Mouse (Mus musculus): ENCODE results near the gene Fbln2. TPM values are rescaled to one million over a fixed set of nuclear protein-coding genes. Genes with fewer than 3 reads are reported as not detected.

Gene Fbln2
- total RNA-seq, 2 experiments from 2014 or later, result not detected

DNA sequence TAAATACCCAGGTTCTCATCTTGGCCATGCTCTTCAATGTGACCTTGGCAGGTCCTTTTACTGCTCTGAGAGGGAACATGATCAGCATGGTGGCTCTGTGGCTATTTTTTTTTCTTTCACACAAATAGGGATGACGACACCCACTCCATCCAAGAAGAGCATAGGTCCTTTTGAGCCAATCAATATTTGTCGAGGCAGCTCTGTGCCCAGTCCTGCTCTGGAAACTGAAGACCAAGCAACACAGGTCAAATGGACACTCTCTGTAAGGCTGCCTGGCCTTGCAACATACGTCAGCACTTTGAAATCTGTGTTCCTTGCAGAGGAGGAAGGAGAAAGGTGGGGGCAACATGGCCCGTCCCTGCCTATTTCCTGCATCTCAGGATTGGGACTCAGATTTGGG, 83.2 kb downstream of the Fbln2 start:
- no peak for ATAC-seq (replicated peaks; ENCODE audit: low FRiP score, low TSS enrichment, poor library complexity, severe bottlenecking)

DNA sequence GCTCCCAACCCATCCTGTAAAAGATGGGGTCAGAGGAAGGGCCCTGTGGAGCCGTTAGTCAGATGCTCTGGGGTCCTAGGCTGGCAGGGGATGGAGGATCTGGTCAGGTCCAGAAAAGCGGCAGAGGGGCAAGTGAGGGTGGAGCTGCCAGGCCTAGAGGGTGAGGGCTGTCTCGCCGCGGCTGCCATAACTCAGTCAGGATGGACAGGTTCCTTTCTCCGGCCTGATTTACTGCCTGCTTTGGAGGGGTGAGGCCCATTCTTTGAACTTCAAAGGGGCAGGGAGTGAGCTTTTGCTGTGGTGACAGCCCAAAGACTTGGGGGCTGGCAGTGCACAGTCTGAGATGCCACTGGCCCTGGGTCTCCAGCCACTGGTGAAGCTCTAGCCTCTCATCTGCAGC, 86.6 kb downstream of the Fbln2 start:
- no peak for ATAC-seq (replicated peaks; ENCODE audit: low FRiP score, low TSS enrichment, poor library complexity, severe bottlenecking)

DNA sequence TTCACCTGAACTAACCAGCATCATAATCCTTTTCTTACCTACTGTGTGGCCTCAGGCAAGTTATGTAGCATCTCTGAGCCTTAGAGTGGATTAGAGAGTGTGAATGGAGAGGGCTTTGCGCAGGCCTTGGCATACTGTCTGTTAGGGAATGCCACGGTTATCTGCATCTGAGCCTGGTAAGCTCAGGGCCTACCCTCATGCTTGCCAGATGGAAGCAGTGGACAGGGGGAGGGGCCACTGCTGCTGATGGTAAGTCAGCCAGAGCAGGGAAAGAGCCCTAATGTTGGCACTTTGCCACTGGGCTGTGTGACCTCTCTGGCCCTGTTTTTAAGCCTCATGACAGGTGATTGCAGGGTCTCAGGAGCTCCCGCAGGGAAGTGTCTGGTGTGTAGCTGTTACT, 87.8 kb downstream of the Fbln2 start:
- ATAC-seq (replicated peaks; ENCODE audit: low FRiP score, low TSS enrichment, poor library complexity, severe bottlenecking), result no peak

DNA sequence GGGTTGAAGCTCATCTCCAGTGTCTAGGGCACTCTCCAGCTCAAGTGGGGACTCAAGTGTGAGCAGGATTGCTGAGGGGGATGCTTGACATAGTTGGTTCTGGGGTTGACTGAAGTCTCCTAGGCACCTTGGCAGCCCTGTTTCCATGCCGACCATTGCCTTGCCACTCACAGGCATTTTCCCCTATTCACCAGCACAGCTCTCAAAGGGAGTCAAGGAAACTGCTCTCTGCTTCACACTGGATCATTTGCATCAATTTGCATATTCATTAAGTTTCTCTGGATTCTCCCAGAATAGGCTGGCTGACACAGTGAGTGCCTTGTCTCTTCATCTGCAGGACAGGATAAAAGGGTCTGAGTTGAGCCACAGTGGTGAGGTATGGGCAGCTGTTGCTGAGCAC, 89.6 kb downstream of the Fbln2 start:
- no peak for ATAC-seq (replicated peaks; ENCODE audit: low FRiP score, low TSS enrichment, poor library complexity, severe bottlenecking)

DNA sequence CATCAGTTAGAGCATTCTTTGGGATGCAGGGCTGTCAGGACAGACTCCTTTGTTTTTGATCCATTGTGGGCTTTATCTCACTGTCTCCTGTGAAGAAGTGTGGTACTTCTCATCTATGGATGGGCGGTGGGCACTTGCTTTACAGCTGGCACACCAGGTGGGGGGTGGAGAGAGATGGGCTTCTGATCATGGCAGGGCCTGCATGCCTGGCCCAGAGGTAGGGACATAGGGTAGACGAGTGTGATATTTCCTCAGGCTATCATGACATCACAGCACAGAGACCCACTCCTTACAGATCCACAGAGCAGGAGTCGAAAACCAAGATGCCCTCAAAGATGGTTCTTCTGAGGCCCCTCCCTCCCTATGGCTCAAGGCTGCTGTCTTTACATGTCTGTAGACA, 90.1 kb downstream of the Fbln2 start:
- no peak for ATAC-seq (replicated peaks; ENCODE audit: low FRiP score, low TSS enrichment, poor library complexity, severe bottlenecking)

DNA sequence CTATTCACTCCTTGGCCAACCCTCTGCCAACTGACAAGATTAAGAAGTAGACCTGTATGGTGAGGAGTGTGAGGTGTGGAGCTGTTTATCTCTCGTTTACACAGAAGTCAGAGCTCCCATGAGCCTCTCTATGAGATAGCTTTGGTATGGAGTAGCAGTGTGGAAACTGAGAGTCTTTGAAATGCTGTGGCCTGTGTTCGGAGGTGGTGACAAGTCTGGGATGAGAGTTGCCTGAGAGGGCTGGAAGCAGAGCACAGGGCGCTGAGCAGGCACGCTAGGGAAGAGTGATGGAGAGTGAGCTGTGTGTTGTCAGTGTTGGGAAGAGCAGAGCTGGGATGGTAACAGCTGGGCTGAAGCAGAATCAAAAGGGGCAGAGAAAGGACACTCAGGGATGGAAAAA, 91.9 kb downstream of the Fbln2 start:
- no peak for ATAC-seq (replicated peaks; ENCODE audit: low FRiP score, low TSS enrichment, poor library complexity, severe bottlenecking)

DNA sequence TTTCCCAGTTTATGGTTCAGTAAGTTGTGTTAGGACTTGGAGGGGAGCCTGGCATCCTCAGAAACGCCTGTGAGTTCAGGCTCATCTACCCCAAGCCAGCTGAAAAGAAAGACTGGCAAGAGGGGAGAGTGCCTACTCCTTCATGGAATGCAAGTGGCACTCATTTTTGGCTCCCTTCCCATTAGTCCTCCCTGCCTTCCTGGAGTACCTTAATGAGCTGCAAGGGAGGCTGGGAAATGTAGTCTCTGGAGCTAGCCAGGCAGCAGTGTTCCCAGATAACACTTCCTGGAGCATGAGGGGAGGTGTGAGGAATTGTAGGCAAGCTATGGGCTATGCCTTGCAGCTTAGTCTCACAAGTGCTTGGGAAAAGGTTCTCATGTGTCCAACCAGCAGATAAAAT, 95.7 kb downstream of the Fbln2 start:
- no peak for ATAC-seq (replicated peaks; ENCODE audit: low FRiP score, low TSS enrichment, poor library complexity, severe bottlenecking)

DNA sequence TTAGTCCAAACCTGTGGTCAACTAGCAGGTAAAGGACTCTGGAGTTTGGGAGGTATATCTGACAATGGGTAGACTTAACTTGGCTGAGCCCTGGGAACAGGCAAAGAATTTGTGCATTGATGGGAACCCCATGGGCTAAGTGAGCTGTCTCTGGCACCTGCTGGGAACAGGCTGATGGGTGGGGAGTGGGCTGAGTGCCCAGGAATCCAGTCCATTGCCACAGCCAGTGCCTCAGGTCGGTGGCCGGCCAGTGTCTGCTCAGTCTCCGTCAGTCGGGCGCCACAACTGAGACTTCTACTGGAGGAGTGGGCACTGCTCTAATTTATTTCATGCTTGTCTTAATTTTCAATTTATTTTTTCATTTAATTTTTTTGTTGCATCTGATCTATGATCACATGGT, 98.9 kb downstream of the Fbln2 start:
- ATAC-seq (replicated peaks; ENCODE audit: low FRiP score, low TSS enrichment, poor library complexity, severe bottlenecking), result no peak

DNA sequence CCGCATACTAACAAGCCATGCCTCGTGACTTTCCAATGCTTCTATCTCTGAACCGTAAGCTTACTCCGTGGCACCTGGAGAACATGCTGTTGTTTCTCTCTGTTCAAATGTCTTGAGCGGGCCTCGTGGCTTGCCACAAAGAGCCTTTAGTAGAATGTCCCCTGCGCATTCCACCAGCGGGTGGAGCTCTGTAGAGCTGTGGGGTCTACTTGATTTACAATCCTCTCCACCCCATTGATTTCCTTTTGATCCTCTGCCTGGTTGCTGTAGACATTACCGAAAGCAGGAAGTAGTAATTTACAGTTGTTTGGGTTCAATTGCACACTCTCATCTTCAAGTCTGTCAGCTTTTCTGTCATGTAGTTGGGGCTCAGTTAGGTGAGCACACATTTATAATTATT, 100.2 kb downstream of the Fbln2 start:
- no peak for ATAC-seq (replicated peaks; ENCODE audit: low FRiP score, low TSS enrichment, poor library complexity, severe bottlenecking)

Other genes with a start within 250 kb of the Fbln2 start
- 32.1 and 74.3 TPM in 2 replicates for gene Iqsec1, start 223.8 kb upstream of the Fbln2 start, total RNA-seq (2014; fragmentation: Nextera tagmentation)
- gene Iqsec1, start 223.8 kb upstream of the Fbln2 start, total RNA-seq (2017), result 14.7 and 15.0 TPM in 2 replicates
- 135 and 191 TPM in 2 replicates for gene Nup210, start 95.6 kb upstream of the Fbln2 start, total RNA-seq (2014; fragmentation: Nextera tagmentation)
- 76.4 and 185 TPM in 2 replicates for gene Nup210, start 95.6 kb upstream of the Fbln2 start, total RNA-seq (2017)
- 2.1 and 8.1 TPM in 2 replicates for gene Hdac11, start 55.8 kb upstream of the Fbln2 start, total RNA-seq (2014; fragmentation: Nextera tagmentation)
- 0.99 and 1.0 TPM in 2 replicates for gene Hdac11, start 55.8 kb upstream of the Fbln2 start, total RNA-seq (2017)
- not detected in 2 replicates for gene Wnt7a, start 198.9 kb downstream of the Fbln2 start, total RNA-seq (2014; fragmentation: Nextera tagmentation)
- gene Wnt7a, start 198.9 kb downstream of the Fbln2 start, total RNA-seq (2017), result not detected in 2 replicates

All from megakaryocyte-erythroid progenitor cell, adult 5-6 weeks (primary cell).